Mouse (Mus musculus) intestine, postnatal 0 days (tissue): ENCODE measurements around the gene Fancc. TPM values are rescaled to one million over a fixed set of nuclear protein-coding genes. Genes with fewer than 3 reads are reported as not detected.

ENCODE experiments used
- ATAC-seq: fragments of 200-750 bp; cut with Nextera tagmentation; 2 replicates; pipeline ENCODE4 v1.8.0; 2017; ENCODE audit warnings: mild to moderate bottlenecking, moderate TSS enrichment, moderate library complexity
- H3K27ac ChIP-seq: fragments of 300-500 bp; sonication (generic); 2 replicates; pipeline ENCODE4 v1.5.1; 2014; ENCODE audit warnings: mild to moderate bottlenecking, low read depth, low read length, moderate library complexity
- H3K27me3 ChIP-seq: fragments of 300-500 bp; sonication (generic); replicated peaks from 2 replicates; pipeline ENCODE4 v1.6.1; 2014; ENCODE audit warnings: low read length, mixed read lengths; ENCODE audit not compliant: control insufficient read depth, insufficient read depth
- H3K36me3 ChIP-seq: fragments of 300-500 bp; sonication (generic); 2 replicates; pipeline ENCODE4 v1.6.1; 2014; ENCODE audit warnings: mild to moderate bottlenecking, moderate library complexity; ENCODE audit not compliant: control insufficient read depth, insufficient read depth
- H3K4me1 ChIP-seq: fragments of 300-500 bp; sonication (generic); replicated peaks from 2 replicates; pipeline ENCODE4 v1.6.1; 2014; ENCODE audit warnings: antibody characterized with exemption, low read length, mixed read lengths; ENCODE audit not compliant: control insufficient read depth, insufficient read depth
- H3K4me2 ChIP-seq: fragments of 300-500 bp; sonication (generic); replicated peaks from 2 replicates; pipeline ENCODE4 v1.6.1; 2014; ENCODE audit warnings: low read depth, mild to moderate bottlenecking, moderate library complexity
- H3K4me3 ChIP-seq: fragments of 300-500 bp; sonication (generic); 2 replicates; pipeline ENCODE4 v1.5.1; 2014; ENCODE audit warnings: low read depth, low read length
- H3K9ac ChIP-seq: fragments of 300-500 bp; sonication (generic); 2 replicates; pipeline ENCODE4 v1.6.1; 2014; ENCODE audit warnings: mild to moderate bottlenecking, low read depth, low read length
- H3K9me3 ChIP-seq: fragments of 300-500 bp; sonication (generic); 2 replicates; pipeline ENCODE4 v1.6.1; 2016; ENCODE audit warnings: mixed run types; ENCODE audit not compliant: control insufficient read depth
- CTCF ChIP-seq: sonication (generic); IDR thresholded peaks from 2 replicates; pipeline ENCODE4 v1.5.1; 2016; ENCODE audit warnings: low read depth, mild to moderate bottlenecking, control low read depth, antibody characterized with exemption, moderate library complexity
- whole genome bisulfite sequencing: fragments of 180-500 bp; shearing (Covaris S2); extraction: QIAGEN DNeasy Blood & Tissue Kit; methylation state at CpG from one replicate; pipeline ENCODE4 v1.1.7; 2014; 5-methylcytosine and 5-hydroxymethylcytosine counted together
- polyA plus RNA-seq: library from polyadenylated mRNA; unstranded; fragments of >200 nt; fragmentation: Nextera tagmentation; extraction: Ambion mirVana; gene quantifications from 2 replicates; pipeline ENCODE4 v1.2.1, GENCODE M21; 2015

The Fancc gene
- polyA plus RNA-seq, 1 experiment from 2014 or later: 5.1 TPM

DNA sequence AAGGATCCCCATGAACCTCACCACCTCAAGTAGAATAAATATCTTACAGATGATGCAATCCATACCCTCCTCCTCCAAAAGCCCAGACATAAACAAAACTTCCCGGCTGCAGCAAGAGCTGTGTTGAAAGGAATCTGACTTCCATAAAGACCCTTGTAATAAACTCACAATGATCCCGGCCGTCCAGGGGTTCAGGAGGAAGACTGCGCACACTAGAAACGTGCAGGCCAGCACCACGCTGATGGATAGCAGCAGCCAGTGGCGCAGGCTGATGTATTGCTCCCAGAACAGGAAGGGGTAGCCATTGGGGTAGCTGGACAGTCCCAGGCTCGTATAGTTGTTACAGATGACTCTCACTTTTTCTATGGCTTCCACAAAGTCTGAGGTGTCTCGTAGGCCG is 25.8 kb upstream of the Fancc start:
- no peak for ATAC-seq
- no peaks in the 10 kb centered on the region for H3K9me3 ChIP-seq
- H3K4me3 ChIP-seq: no peak overlapping the region
- H3K4me1 ChIP-seq: no peaks in the 10 kb centered on the region
- no peak overlapping the region for H3K9ac ChIP-seq
- no peaks in the 10 kb centered on the region for H3K27me3 ChIP-seq
- 58% methylated on average over 10 of the region's 10 CpGs for WGBS
- H3K27ac ChIP-seq: peak overlapping the region; percentile 60
- peaks cover 77% of the 10 kb centered on the region for H3K36me3 ChIP-seq
- no peak overlapping the region for H3K4me2 ChIP-seq
- no peak for TF ChIP-seq CTCF

DNA sequence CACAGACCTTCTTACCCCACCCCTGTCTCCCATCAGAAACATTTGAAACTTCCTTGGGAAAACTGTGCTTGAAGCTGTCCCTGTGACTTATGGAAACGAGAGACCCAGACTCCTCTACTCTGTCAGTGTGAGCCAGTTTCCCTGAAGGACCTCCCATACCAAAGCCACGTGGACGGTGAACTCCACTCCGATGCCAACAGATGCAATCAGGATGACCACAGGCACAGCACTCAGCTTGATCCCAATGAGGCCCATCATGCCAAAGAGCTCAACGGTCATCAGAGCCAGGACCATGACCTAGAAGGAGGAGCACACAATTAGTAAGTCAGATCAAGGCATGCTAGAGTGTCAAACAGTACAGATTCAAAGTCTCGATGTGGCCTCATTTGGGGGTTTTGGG is 23.0 kb upstream of the Fancc start:
- Histone ChIP-seq H3K27ac (no peak overlapping the region), H3K4me3 (no peak overlapping the region), H3K4me2 (no peak overlapping the region), H3K36me3 (peaks cover 76% of the 10 kb centered on the region), H3K4me1 (no peaks in the 10 kb centered on the region), H3K27me3 (no peaks in the 10 kb centered on the region), H3K9ac (no peak overlapping the region), H3K9me3 (no peaks in the 10 kb centered on the region)
- ATAC-seq: no peak
- TF ChIP-seq CTCF: no peak
- WGBS: 79% methylated on average over 6 of the region's 6 CpGs

DNA sequence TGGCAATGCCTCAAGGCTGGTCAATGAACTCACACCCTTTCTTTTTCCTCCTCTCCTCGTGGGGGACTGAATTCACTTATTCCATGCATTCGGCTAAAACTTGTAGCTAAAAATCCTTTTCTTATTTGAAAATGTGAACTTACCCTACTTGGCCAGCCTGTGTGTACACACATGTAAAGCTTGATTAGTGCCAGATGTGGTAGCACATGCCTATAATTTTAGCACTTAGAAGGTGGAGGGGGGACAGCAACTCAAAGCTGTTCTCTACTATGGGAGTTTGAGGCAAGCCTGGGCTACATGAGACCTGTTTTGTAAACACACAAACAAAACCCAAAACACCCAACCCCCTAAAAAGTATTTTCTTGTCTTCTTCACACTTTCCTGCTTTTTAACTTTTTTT is 19.5 kb upstream of the Fancc start:
- no peak overlapping the region for H3K4me2 ChIP-seq
- H3K36me3 ChIP-seq: peaks cover 85% of the 10 kb centered on the region
- H3K4me3 ChIP-seq: no peak overlapping the region
- H3K27me3 ChIP-seq: no peaks in the 10 kb centered on the region
- no peak for ATAC-seq
- no peak overlapping the region for H3K9ac ChIP-seq
- H3K27ac ChIP-seq: no peak overlapping the region
- 75% methylated on average over 2 of the region's 2 CpGs for WGBS
- TF ChIP-seq CTCF: no peak
- no peaks in the 10 kb centered on the region for H3K9me3 ChIP-seq
- no peaks in the 10 kb centered on the region for H3K4me1 ChIP-seq

DNA sequence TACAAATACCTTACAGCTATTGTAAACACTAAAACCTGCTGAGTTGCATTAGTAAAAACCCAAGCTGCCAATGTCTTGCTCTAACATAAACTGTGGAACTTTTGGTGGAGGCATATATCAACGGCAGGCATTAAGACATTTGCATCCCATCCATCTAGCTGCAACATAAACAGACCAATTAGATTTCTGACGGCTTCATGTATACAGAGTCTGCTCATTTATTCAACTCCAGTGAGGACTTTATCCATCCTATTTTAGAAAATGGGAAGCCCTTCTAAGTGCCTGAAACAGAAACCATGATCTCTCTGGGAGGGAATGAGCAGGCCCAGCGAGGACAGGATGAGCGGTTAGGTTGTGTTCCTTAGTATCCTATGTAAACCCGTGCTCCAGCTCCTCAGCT is 18.5 kb upstream of the Fancc start:
- WGBS: 60% methylated on average over 5 of the region's 5 CpGs
- H3K4me3 ChIP-seq: no peak overlapping the region
- ATAC-seq: 0 out of 2 replicates have a peak, but pooled peaks have one; percentile 28
- peak overlapping the region; percentile 11; the same call in 1 of the 2 replicates for H3K27ac ChIP-seq
- no peak overlapping the region for H3K9ac ChIP-seq
- H3K9me3 ChIP-seq: no peaks in the 10 kb centered on the region
- no peaks in the 10 kb centered on the region for H3K4me1 ChIP-seq
- H3K36me3 ChIP-seq: peaks cover 89% of the 10 kb centered on the region
- H3K27me3 ChIP-seq: no peaks in the 10 kb centered on the region
- no peak overlapping the region for H3K4me2 ChIP-seq
- no peak for TF ChIP-seq CTCF

DNA sequence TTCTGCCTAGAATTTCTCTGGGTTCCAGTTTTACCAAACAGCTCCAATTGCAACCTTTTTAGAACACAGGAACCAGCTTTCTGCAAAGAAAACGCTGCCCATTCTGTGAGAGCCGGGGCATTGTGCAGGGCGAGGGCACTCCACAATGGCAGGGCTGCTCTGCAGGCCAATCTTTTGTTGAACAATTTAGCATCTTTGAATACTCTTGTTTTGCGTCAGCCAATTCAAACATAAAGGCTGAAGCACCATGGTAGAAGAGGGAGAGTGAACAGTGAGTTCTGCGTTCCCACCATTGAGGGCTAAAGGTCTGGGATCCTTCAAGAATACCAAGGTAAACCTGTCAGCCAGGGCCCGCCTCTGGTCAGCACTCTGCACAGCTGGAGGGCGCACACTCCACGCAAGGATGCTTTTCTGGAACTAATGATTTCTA is 17.9 kb upstream of the Fancc start:
- no peak for TF ChIP-seq CTCF
- no peak for ATAC-seq
- no peak overlapping the region for H3K4me2 ChIP-seq
- WGBS: 65% methylated on average over 8 of the region's 8 CpGs
- H3K36me3 ChIP-seq: peaks cover 91% of the 10 kb centered on the region
- no peak overlapping the region for H3K4me3 ChIP-seq
- H3K27ac ChIP-seq: no peak overlapping the region; the same call in 1 of the 2 replicates
- no peaks in the 10 kb centered on the region for H3K4me1 ChIP-seq
- no peaks in the 10 kb centered on the region for H3K9me3 ChIP-seq
- no peaks in the 10 kb centered on the region for H3K27me3 ChIP-seq
- H3K9ac ChIP-seq: no peak overlapping the region

DNA sequence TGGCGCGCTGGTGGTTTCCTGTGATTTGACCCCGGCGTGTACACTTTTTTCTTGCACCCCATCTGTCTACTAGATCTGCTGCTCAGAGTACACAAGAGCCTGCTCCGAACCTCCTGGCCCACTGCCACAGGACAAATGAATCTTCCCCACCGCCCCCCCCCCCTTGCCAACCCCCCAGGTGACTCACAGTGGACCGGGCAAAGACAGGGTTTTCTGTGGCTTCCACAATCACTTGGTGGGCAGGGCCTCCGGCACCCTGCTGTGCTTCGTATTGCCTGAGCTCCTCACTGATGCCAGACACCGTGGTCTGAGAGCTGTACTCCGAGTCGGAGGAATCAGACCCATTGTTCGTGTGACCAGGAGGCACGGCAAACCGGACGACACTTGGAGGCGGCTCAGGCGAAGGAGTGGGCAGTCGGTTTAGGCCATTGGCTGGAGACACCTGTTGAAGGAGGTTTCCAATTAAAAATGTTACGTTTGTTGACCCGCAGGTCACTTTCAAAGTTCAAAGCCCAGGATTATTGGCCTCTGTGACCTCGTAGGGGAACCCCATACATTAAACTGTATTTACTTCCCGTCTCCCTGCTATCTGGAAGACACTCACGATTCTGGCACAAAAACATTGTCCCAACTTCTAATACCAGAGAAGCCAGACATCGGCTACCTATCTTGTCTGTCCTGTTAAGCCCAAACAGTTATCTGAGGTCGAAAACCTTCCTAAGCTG is 16.5 kb upstream of the Fancc start:
- WGBS: 77% methylated on average over 26 of the region's 26 CpGs
- H3K4me2 ChIP-seq: no peak overlapping the region
- H3K27ac ChIP-seq: no peak overlapping the region
- TF ChIP-seq CTCF: no peak
- H3K36me3 ChIP-seq: peaks cover 88% of the 10 kb centered on the region
- H3K9ac ChIP-seq: no peak overlapping the region
- no peaks in the 10 kb centered on the region for H3K4me1 ChIP-seq
- no peak for ATAC-seq
- no peaks in the 10 kb centered on the region for H3K27me3 ChIP-seq
- no peaks in the 10 kb centered on the region for H3K9me3 ChIP-seq
- no peak overlapping the region for H3K4me3 ChIP-seq

DNA sequence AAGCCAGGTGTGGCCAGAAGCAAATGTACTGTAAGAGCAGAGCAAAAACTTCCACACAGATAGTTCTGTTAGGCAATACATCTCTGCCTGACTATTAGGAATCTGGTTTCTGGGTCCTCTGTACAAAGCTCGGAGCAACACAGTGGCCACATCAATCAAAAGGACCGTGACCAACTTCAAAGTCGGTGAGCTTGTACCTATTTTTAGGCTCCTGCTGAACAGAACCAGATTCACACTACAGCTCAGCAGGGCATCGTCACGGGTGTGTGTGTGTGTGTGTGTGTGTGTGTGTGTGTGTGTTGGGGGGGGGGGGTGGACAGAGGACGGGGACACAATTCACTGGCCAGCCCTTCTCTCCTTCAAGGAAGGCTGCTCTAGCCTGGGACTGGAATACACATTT is 15.3 kb upstream of the Fancc start:
- no peak for ATAC-seq
- no peak for TF ChIP-seq CTCF
- Histone ChIP-seq H3K9ac (no peak overlapping the region), H3K4me2 (no peak overlapping the region), H3K27me3 (no peaks in the 10 kb centered on the region), H3K27ac (no peak overlapping the region), H3K36me3 (peaks cover 85% of the 10 kb centered on the region), H3K9me3 (no peaks in the 10 kb centered on the region), H3K4me3 (no peak overlapping the region), H3K4me1 (no peaks in the 10 kb centered on the region)
- 58% methylated on average over 6 of the region's 6 CpGs for WGBS
